Mouse (Mus musculus) NIH3T3 (cell line): Measurements from ENCODE around the gene Zfp810.
"Not testable (repeated sequence)": the region's sequence is repeated elsewhere in the genome, so short reads cannot be mapped to it uniquely, and the experiment has no call there.

Source experiments
- DNase-seq: peaks from one replicate; pipeline ENCODE4 v3.0.0-alpha.2; 2012; ENCODE audit warnings: low read depth

Gene Zfp810

DNA sequence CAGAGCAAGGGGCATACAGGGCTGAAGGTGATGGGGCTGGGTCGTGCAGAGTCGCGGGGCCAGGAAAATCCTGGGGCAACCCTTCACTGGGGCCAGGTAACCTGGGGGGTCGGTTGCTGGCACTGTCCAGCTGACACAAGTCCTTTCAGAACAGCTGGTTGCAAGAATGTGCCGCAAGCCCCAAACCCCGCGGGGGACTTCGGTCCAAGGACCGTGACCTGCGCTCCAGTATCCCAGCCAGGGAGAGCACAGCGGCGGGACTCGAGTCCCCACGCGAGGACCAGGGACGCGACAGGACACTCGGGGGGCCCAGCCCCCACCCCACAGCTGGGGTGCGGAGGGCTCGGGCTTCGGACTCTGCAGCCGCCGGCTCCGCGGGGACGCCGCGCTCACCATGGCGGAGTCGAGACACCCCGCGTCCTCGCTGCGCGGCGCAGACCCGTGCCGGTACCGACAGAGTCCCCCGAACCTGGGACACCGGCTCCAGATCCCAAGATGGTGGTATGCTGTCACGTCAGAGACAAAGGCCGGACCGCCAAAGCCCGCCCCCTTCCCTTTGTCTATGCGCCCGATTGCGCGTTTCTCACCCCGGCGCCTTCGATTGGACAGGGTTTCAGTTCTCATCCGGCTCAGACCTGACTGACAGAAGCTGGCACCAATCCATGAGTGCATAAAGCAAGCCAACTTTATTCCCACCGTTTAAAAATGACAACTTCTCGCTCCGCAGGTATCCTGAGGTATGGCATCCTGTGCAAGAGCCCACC, at the start of gene Zfp810:
TSS of gene Zfp810 (minus strand) at position 493 of the 764 bp plus-strand sequence.
- DNase-seq: peak; percentile 93

DNA sequence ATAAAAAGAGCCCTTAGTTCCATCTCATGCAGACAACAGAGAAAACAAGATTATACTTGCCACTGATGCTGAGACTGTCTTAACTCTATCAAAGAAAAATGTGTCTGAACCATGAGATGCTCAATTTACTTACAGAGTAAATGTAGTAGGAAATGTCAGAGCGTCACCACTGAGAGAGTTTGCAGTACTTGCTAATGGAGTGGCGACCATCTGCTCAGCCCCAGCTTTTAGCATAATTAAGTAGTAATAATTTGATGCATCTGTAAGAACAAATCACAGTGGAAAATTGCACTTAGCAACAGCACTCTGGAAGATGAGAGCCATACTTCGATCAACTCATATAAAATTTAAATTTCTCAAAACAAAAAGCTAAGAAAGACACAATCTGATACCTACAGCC, 48.5 kb upstream of the Zfp810 start:
- no peak for DNase-seq

DNA sequence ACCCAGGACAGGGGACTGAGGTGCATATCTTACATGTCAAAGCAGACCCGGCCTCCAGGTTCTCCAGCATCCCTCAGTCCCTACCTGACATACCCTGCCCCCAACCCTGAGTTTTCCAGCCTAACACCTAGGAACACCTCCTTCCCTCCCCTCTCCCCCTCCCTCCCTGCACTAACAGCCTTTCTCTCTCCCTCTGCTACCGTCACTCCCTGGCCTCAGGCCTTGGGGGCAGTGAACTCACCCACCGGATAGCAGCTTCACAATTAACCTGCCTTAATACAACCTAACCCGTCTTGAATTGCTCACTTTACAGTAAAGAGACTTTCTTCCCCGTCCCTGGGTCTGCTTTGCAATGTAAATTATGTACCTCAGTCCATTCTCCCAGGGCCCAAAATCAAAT, 46.5 kb upstream of the Zfp810 start:
- DNase-seq: no peak

DNA sequence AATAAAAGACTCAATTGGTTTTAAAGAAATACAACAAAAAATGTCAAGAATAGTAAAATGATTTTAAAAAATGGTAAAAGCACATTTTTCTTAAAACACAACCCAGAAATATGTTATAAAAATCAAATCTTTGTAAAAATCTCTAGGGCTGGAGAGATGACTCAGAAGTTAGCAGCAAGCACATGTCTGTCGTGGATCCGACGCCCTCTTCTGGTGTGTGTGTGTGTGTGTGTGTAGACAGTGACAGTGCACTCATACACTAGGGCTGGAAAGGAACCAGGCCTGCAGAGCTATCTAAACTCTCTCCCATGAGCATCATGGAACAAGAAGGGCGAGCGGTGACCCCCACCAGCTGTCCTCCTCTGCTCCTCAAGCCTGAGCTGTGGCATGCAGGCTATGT, 46.0 kb upstream of the Zfp810 start:
- DNase-seq: peak; percentile 30

DNA sequence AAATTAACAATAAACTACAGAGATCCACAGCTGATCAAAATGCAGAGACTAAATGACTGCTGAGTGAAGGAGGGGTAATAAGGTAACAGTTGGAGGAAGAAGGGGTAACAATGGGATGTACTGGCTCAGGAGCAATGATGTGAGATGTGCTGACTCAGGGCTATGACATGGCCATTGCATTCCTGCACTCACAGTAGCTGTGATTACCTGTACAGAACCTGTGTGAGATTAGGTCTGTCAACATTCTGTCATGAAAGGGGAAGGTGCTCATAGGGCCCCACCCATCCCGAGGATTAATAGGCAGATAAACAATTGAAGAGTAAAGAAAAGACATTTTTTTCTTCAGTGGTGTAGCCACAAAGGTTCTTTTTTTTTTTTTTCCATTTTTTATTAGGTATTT, 32.9 kb upstream of the Zfp810 start:
- no peak for DNase-seq

DNA sequence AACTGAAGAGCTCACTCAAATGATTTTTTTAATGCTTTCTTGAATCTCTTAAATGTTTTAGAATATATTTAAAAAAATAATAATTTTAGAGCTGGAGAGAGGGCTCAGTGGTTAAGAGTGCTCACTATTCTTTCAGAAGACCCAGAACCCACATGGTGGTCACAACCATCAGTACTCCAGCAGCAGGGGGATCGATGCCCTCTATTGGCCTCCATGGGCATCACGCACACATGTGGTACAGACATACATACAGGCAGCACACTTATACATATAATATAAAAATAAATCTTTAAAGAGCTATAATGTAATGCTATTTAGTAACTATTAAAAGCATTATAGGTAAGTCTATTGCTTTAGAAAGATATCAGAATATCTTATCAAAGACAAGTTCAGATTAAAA, 29.8 kb upstream of the Zfp810 start:
- no peak for DNase-seq

DNA sequence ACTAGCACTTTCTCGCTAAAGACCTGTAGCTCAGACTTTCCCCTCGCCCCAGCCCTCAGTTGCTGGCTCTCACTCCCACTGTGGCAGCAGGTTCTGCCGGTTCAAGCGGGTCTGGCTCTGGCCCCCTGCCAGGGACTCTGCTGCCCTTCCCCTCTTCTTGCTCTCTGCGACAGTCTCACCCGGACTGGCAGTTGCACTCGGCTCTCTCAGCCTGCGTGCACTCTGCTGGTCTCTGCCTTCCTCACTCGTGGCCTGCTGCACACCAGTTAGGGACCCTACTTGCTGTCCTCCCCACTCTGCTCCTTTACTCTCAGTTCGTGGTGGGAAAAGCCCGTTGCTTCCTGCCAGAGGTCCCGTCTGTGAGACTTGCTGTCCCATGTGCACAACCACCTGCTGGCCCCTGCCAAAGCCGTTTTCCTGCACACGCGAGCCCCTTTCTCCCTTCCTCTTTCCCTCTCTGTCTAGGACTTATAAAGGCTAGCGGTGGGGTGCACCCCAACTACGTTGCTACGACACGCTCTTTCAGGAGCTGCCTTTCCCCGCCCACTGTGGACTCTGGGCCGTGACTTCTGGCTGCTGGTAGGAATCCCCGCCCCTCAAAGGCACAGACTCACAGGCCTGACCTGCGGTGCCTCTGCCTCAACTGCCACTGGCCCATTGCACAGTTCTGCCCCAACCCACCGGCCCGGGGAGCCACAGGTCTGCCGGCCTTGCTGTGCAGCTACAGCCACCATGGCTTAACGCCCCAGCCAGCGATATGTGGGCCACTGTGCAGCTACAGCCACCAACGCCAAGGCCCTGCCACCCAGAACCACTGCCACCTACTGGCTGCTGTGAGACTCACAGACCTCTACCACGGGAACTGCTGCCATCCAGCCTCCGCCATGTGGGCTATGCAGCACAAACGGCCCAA, 20.3 kb upstream of the Zfp810 start:
- DNase-seq: no peak

DNA sequence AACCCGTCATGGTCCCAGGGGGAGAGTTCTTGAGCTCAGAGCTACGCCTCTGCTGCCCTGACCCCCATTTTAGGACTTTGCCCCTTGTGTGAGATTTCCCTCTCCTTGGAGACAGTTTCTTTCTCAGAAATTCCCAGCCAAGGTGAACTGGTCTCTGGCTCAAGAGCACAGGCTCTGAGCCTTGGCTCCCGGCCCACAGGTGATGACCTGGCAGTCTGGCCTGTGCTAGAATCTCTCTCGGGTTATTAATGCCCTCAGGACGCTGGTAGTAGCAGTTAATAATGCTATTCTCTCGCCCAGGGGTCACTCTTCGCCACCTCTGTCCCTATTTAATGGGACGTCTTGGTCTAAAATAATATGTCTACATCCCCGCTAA, 19.6 kb upstream of the Zfp810 start:
- DNase-seq: no peak

DNA sequence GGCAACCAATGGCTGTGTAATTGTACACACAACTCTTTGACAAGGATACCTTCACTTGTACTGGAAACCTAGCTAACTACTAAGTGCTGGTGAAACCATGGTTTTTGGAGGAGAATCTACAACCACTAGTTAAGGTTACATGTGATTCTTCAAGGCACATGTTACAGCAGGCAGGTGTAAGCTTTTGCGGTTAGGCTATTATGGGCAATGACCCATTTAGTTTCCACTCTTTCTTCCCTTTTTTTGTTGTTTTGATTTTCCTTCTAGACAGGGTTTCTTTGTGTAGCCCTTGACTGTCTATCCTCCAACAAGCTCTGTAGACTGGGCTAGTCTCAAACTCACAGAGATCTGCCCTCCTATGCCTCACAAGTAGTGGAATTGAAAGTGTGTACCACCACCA, 17.1 kb upstream of the Zfp810 start:
- DNase-seq: no peak

DNA sequence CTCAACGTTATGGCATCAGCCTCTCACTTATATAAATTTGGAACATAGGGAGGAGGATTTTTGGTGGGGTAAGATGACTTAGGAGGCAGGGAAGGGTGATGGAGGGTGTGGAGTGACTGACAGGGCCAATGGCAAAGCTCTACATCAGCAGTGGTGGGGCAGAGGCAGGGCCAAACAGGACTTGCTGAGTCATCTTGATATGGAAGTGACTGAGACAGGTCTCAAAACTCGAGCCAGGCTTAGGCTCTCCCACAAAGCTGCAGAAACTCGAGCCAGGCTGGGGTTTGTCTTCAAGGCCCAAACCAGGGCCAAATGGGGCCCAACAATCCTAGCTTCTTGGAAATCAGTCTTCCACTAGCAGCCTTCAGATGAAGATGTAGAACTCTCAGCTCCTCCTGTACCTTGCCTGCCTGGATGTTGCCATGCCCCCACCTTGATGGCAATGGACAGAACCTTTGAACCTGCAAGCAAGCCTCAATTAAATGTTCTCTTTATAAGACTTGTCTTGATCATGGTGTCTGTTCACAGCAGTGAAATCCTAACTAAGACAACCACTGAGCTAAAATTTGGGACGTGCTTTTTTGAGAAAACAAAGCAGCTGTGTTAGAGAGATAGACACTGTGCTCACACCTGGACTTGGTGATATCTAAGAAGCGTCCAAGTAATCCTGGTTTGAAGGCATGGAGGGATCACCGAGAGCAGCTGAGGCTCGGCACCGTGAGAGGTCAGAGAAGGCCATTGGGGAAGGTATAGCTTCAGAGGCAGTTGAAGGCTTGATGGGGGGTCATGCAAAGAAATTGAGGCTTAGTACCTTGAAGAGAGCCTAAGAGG, 15.1 kb upstream of the Zfp810 start:
- DNase-seq: peak; percentile 59

DNA sequence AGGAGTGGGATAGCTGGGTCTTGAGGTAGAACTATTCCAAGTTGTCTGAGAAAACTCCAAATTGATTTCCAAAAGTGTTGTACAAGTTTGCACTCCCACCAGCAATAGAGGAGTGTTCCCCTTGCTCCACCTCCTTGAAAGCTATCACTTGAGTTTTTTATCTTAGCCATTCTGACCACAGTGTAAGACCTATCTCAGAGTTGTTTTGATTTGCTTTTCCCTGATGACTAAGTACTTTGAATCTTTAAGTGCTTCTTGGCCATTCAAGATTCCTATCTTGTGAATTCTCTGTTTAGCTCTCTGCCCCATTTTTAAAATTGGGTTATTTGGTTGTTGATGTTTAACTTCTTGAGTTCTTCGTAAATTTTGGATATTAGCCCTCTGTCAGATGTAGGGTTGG, 11.7 kb upstream of the Zfp810 start:
- no peak for DNase-seq

DNA sequence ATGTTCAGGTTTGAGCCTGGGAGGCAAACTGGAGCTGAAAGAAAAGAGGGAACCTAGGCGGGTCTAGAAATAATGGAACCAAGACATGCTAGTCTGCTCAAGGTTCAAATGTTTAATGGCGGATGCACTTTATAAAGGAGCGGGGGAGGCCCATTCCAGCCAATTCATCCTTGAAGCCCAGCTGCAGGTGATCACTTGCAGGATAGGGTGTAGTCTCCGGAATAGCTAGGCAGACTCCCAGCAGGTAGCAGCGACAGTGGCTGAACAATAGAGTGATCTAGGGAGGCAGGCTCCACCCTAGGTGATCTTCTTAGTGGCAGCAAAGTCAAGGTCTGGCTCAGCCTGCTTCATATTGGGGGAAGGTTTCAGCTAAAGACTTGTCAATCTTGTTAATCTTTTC, 8.6 kb upstream of the Zfp810 start:
- not testable (repeated sequence) for DNase-seq

DNA sequence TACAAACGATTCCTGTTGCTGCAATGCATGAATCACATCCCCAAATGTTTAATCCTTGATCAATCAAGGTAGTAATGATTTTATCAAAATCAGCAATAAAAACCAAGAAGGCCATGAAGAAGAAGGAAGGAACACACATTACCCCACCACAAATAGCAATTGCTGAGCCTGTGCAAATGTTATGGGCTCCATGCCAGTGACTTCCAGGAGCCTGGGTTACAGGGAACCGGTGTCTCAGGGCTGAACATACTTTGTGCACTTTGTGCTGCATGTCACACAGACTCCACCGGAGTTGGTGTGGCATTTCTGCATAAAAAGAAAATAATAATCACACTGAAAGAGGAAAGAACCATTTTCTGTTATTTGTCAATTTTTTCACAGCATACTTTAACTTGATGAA, 6.6 kb upstream of the Zfp810 start:
- DNase-seq: no peak

DNA sequence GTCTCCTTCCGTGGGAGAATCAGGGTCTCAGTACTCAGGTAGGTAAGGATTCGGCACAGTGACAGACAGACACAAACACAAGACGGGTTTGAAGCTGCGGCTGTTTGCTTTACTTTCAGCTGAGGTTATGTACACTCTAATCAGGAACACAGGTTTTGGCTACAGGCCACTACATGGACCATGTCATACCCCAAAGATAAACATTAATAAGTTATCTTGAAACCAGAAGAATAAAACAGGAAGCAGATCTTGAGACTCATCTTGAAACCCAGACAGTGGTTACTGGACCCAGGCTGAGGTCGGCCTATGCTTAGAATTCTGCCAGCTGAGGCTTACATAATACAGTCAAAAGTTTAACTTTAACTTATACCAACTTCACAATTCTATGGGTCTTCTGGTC, 5.8 kb upstream of the Zfp810 start:
- no peak for DNase-seq

DNA sequence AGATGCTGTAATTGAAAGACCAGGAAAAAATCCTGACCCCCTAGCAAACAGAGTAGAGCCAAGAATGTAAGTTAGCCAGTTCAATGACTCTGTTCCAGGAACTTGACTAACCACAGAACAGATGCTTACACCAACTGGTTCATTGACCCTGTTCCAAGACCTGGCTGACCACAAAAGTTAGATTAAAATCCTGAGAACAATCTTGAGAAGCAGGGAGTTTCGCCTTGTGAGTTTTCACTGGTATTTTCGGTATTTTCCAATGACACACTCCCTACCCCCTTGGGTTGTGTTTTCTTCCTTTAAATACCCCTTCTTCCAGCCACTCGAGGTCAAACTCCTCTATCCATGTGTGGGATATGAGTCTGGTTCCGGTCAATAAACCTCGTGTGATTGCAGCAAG, 2.2 kb upstream of the Zfp810 start:
- DNase-seq: peak; percentile 81

DNA sequence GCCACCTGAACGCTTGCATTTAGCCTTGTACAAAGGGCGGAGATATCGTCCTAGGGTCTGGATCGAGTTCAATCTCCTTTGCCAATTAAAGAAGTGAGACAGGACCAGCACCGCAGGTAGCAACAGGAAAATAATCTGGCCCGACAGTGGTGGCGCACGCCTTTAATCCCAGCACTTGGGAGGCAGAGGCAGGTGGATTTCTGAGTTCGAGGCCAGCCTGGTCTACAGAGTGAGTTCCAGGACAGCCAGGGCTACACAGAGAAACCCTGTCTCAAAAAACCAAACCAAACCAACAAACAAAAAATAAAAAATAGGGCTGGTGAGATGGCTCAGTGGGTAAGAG, 443 bp upstream of the Zfp810 start:
- DNase-seq: not testable (repeated sequence)

DNA sequence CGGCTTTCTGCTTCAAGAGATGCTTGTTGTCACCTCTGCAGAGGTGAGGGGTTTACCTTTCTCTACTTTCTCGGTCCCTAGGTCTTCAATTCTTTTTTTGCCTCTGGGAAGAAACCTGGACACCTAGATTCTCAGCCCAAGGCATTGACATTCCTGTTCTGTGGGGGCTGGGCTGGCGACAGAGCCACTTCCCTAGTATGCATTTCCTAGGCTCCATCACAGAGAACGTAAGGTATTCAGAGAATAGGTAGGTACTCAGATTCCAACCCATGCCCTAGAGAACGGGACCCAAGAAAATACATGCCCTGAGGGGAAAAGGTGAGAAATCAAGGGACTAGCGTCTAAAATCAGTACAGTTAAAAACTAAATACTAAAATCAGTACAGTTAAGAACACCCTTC, 722 bp downstream of the Zfp810 start:
- DNase-seq: peak; percentile 11

DNA sequence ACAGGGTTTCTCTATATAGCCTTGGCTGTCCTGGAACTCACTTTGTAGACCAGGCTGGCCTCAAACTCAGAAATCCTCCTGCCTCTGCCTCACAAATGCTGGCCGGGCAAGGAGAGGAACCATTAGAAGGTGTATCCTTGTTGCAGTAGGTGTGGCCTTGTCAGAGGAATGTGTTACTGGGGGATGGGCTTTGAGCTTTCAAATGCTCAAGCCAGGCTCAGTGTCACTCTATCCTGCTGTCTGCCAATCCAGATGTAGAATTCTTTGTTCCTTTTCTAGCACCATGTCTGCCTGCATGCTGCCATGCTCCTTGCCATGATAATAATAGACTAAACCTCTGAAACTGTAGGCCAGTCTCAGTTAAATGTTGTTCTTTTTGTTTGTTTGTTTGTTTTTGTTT, 5.2 kb downstream of the Zfp810 start:
- no peak for DNase-seq

DNA sequence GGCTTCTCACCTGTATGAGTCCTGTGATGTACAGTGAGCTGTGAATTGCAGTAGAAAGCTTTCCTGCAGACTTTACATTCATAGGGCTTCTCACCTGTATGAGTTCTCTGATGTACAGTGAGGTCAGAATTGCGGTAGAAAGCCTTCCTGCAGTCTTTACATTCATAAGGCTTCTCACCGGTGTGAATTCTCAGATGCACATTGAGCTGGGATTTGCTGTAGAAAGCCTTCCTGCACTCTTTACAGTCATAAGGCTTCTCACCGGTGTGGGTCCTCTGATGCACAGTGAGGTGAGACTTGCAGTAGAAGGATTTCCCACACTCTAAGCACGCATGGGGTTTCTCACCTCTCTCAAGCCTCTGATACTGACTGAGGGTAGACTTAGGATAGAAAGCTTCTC, 28.7 kb downstream of the Zfp810 start:
- peak; percentile 2 for DNase-seq

DNA sequence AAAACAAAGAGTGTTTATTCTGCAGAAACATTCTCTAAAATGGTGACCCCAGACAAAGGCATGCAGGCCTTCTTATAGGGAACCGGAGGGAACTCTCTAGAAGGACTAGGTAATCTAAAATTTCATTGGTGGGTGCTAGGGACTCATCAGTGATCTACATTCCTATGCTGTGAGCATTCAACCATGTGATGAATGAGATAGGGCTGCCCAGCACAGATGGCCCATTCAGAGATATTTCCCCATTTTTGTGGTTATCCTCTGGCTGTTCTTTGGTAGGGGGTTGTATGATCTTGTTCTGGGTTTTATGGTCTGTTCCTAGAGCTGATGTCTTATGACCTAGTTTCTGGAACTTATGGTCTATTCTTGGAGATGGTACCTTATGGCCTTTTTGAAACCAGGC, 38.6 kb downstream of the Zfp810 start:
- DNase-seq: no peak

DNA sequence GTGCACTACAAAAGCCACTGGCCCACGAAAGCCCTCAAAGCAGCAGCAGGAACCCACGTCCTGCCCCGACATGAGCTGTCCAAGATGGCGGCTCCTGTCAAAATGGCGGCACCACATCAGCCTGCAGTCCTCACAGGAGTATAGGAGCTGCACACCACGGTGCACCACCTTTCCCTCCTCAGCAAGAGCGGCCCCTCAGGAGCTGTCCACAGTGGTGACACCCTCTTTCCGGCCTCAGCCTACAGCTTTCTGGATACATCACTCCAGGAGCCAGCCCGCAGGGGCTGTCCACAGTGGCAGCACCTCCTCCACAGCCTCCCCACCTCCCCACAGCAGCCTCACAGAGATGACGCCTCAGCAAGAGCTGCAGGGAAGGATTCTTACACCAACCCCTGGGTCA, 44.8 kb downstream of the Zfp810 start:
- DNase-seq: no peak

DNA sequence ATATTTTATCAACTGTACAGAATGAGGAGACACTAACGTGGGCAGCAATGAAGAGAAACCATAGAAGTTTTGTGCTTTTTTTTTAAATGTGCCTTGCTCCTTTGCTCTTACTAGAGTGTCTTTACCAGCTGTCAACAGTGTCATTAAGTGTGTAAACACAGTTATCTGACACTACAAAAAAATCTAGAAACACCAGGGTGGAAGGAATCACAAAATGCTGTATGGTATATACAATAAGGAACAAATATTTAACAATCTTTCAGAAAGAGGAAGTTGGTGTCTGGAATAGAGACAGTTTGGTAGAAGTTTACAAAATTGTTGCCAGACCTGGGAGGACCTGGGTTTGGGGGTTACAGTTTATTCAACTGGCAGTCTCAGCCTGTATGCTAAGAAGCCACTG, 45.9 kb downstream of the Zfp810 start:
- no peak for DNase-seq

DNA sequence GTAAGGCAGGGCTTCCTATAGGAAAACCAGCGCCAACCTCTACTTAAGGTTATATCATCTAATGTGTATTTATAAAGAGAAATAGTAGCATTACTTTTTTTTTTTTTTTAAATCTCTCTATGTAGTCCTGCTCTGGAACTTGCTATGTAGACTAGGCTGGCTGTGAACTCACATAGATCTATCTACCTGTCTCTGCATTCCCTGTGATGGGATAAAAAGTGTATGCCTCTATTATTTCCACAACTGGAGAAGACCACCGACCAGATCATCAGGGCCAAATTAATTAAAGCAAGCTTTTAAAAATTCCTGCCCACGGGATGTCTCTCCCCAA, 47.4 kb downstream of the Zfp810 start:
- DNase-seq: no peak
